Mouse (Mus musculus) erythroblast, embryonic 14.5 days (primary cell): Measurements from ENCODE around the gene Pcp2.

Experiments
- GATA1 ChIP-seq: IDR thresholded peaks from 2 replicates; pipeline ENCODE4 v1.6.1; 2012; ENCODE audit warnings: low read length, inconsistent platforms, mixed read lengths
- TAL1 ChIP-seq: IDR thresholded peaks from 3 replicates; pipeline ENCODE4 v1.6.1; 2012; ENCODE audit warnings: low read length, inconsistent platforms, mixed read lengths

DNA sequence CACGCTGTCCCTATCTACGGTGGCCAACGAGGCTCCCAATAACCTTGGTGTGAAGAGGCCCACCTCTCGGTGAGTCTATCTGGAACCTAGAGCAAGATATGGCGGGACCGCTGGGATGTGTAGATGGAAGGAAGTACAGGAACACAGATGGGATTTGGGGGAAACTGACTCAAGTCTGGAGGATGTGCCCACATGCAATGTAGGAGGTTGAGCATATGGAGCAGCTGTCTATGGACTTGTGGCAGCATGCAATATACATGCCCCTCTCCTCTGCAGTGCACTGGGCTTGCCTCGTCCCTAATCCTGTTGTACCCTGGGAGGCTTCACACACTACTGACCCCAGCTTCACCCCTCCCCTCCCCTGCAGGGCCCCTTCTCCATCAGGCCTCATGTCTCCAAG is 17.5 kb downstream of the Pcp2 start:
- TF ChIP-seq GATA1, result no peak
- TF ChIP-seq TAL1, result no peak
